Mouse (Mus musculus) ES-E14 (cell line): ENCODE results near the gene Cd33. TPM values are rescaled to one million over a fixed set of nuclear protein-coding genes. Genes with fewer than 3 reads are reported as not detected.
A peak's percentile ranks its signal among the peaks of the same experiment; 100 is the strongest.

Experiments
- DNase-seq: peaks from one replicate; pipeline ENCODE4 v3.0.0-alpha.2; 2013; ENCODE audit warnings: low read depth, low spot score
- H3K27ac ChIP-seq: 2 replicates; pipeline ENCODE4 v1.5.1; 2012; ENCODE audit warnings: low read depth, mild to moderate bottlenecking, low read length, moderate library complexity, mixed read lengths; ENCODE audit not compliant: poor library complexity, insufficient read depth, severe bottlenecking
- H3K36me3 ChIP-seq: 2 replicates; pipeline ENCODE4 v1.6.1; 2012; ENCODE audit warnings: mild to moderate bottlenecking, low read length, moderate library complexity, mixed read lengths; ENCODE audit not compliant: control insufficient read depth, poor library complexity, insufficient read depth, severe bottlenecking
- H3K4me1 ChIP-seq, 2 experiments: fragments of 150-350 bp in 1 of 2; sonication (generic) in 1 of 2; 2 replicates each; pipeline ENCODE4 v1.6.1; 2012; ENCODE audit warnings: low read length in 2 of 2, mild to moderate bottlenecking in 1 of 2, mixed read lengths in 1 of 2; ENCODE audit not compliant: control insufficient read depth in 2 of 2, insufficient read depth in 2 of 2, poor library complexity in 1 of 2
- H3K4me3 ChIP-seq, 2 experiments: fragments of 150-350 bp in 1 of 2; sonication (generic) in 1 of 2; 2 replicates each; pipeline ENCODE4 v1.5.1; 2012; ENCODE audit warnings: low read length in 2 of 2, low read depth in 1 of 2, mild to moderate bottlenecking in 1 of 2, mixed read lengths in 1 of 2; ENCODE audit not compliant: insufficient read depth in 1 of 2, poor library complexity in 1 of 2, severe bottlenecking in 1 of 2
- H3K9ac ChIP-seq: 2 replicates; pipeline ENCODE4 v1.6.1; 2012; ENCODE audit warnings: low read depth, mild to moderate bottlenecking, low read length, mixed read lengths; ENCODE audit not compliant: poor library complexity, insufficient read depth, severe bottlenecking
- H3K9me3 ChIP-seq: fragments of 150-350 bp; sonication (generic); 2 replicates; pipeline ENCODE4 v1.6.1; 2012; ENCODE audit warnings: low read depth, mild to moderate bottlenecking, low read length; ENCODE audit not compliant: control insufficient read depth, insufficient read depth
- CHD2 ChIP-seq: IDR thresholded peaks from 2 replicates; pipeline ENCODE4 v1.6.1; 2014; ENCODE audit warnings: mild to moderate bottlenecking, low read depth, low read length, inconsistent platforms
- HCFC1 ChIP-seq: IDR thresholded peaks from 2 replicates; pipeline ENCODE4 v1.6.1; 2012; ENCODE audit warnings: low read length, inconsistent platforms, borderline replicate concordance; ENCODE audit not compliant: insufficient read depth
- MAFK ChIP-seq: IDR thresholded peaks from 2 replicates; pipeline ENCODE4 v1.6.1; 2014; ENCODE audit warnings: mild to moderate bottlenecking, low read depth, low read length, inconsistent platforms; ENCODE audit not compliant: insufficient read depth
- ZC3H11A ChIP-seq: IDR thresholded peaks from 2 replicates; pipeline ENCODE4 v1.6.1; 2012; ENCODE audit warnings: low read depth, mild to moderate bottlenecking, inconsistent platforms, low read length, borderline replicate concordance
- ZNF384 ChIP-seq: IDR thresholded peaks from 2 replicates; pipeline ENCODE4 v1.6.1; 2012; ENCODE audit warnings: low read depth, low read length, inconsistent platforms
- in situ Hi-C, 2 experiments: fragments of 600-800 bp; cut with MboI; formaldehyde crosslinking; loops; one replicate each; pipeline ENCODE4 v1.15.1; 2025; ENCODE audit warnings: low sequenced_read_pairs in 2 of 2, inconsistent platforms in 1 of 2; ENCODE audit not compliant: unreplicated experiment in 2 of 2
- total RNA-seq: library from RNA; depleted of rRNA; stranded (reverse); fragments of 300-350 nt; gene quantifications from 2 replicates; pipeline ENCODE4 v1.2.3, GENCODE M21; 2012

The Cd33 gene
- total RNA-seq, 1 experiment: 0.04 TPM

GRCm38 (mm10) chr7:43490182-43490584 is 54.0 kb downstream of the Cd33 start:
- DNase-seq: no peak
- H3K4me3 ChIP-seq: peak overlapping the region; percentile 61 to 62
- H3K9ac ChIP-seq: no peak overlapping the region
- in situ Hi-C loops: no loop called here
- H3K9me3 ChIP-seq: no peaks in the 10 kb centered on the region
- H3K27ac ChIP-seq: no peak overlapping the region
- H3K36me3 ChIP-seq: no peaks in the 10 kb centered on the region
- peaks cover 0 to 8% of the 10 kb centered on the region in 2 experiments; a peak in 1 of 4 replicates for H3K4me1 ChIP-seq
- TF ChIP-seq ZNF384 (no peak), CHD2 (no peak), HCFC1 (no peak), ZC3H11A (no peak), MAFK (no peak)

DNA sequence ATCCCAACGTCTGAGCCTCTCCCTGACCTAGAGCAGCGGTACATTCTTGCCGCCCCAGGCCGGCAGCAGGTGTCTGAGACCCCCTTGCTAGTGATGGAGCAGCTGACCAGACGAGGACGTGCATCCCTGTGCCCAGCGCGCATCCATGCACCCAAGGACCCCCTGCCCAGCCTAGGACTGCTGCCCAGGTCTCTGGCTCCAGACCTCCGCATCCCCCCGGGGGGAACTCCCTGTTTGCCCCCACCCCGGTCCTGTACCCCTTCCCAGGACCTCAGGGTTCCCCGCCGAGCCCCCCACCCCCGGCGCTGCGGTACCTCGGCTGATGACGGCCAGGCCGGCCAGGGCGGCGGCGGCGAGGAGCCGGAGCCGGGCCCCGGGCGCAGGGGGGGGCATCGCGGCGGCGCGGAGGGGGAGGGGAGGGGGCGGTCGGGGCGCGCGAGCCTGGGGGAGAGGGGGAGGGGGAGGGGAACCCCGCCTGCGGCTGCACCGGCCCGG is 54.5 kb downstream of the Cd33 start, which contains the start of gene Iglon5:
Gene Iglon5, minus strand, starts transcription at position 445 of the 495 bp plus-strand sequence.
- DNase-seq: no peak

GRCm38 (mm10) chr7:43488646-43489045 is 55.6 kb downstream of the Cd33 start:
- DNase-seq: no peak
- Histone ChIP-seq H3K9ac (no peak overlapping the region), H3K4me1 (peaks cover 0 to 7% of the 10 kb centered on the region in 2 experiments; a peak in 1 of 4 replicates), H3K4me3 (no peak overlapping the region), H3K27ac (no peak overlapping the region), H3K36me3 (no peaks in the 10 kb centered on the region), H3K9me3 (no peaks in the 10 kb centered on the region)
- in situ Hi-C loops: no loop called here
- TF ChIP-seq ZNF384: no peak
- TF ChIP-seq MAFK: no peak
- TF ChIP-seq HCFC1: no peak
- TF ChIP-seq ZC3H11A: no peak
- TF ChIP-seq CHD2: no peak

More for the DNA sequence above, 54.5 kb downstream of the Cd33 start, which contains the start of gene Iglon5:
- Histone ChIP-seq H3K4me3 (peak within 1 kb of the TSS; percentile 61 to 62), H3K27ac (no peak within 1 kb of the TSS), H3K9ac (no peak within 1 kb of the TSS), H3K4me1 (peaks cover 0 to 7% of the 10 kb centered on the region in 2 experiments; a peak in 1 of 4 replicates), H3K9me3 (no peaks in the 10 kb centered on the region), H3K36me3 (no peaks in the 10 kb centered on the region)
- in situ Hi-C loops: no loop called here
- no peak for TF ChIP-seq HCFC1
- TF ChIP-seq ZNF384: no peak
- no peak for TF ChIP-seq CHD2
- TF ChIP-seq MAFK: no peak
- TF ChIP-seq ZC3H11A: no peak

GRCm38 (mm10) chr7:43483236-43483635 is 61.0 kb downstream of the Cd33 start:
- in situ Hi-C loops: no loop called here
- DNase-seq: no peak
- no peak overlapping the region for H3K27ac ChIP-seq
- TF ChIP-seq CHD2 (no peak), ZC3H11A (no peak), HCFC1 (no peak), ZNF384 (no peak)
- peaks cover 0 to 3% of the 10 kb centered on the region in 2 experiments; a peak in 1 of 4 replicates for H3K4me1 ChIP-seq
- no peaks in the 10 kb centered on the region for H3K36me3 ChIP-seq
- H3K9me3 ChIP-seq: no peaks in the 10 kb centered on the region
- no peak overlapping the region for H3K9ac ChIP-seq
- no peak overlapping the region for H3K4me3 ChIP-seq
